Mouse (Mus musculus) lung, adult 2 months (tissue): ENCODE data around the gene Uck2.

Experiments used
- CTCF ChIP-seq: fragments of 200-500 bp; IDR thresholded peaks from 2 replicates; pipeline ENCODE4 v1.5.1; 2011; ENCODE audit warnings: mild to moderate bottlenecking, low read length, control low read depth; ENCODE audit not compliant: insufficient read depth
- POLR2A ChIP-seq: fragments of 200-500 bp; IDR thresholded peaks from 2 replicates; pipeline ENCODE4 v1.6.1; 2011; ENCODE audit warnings: low read depth, mild to moderate bottlenecking, control low read depth, low read length, borderline replicate concordance; ENCODE audit errors: extremely low read depth

- no peak for TF ChIP-seq CTCF
- no peak for TF ChIP-seq POLR2A
Observed at GRCm38 (mm10) chr1:167278395-167278794, 6.7 kb downstream of the Uck2 start.
